Mouse (Mus musculus) neural tube, embryonic 11.5 days (tissue): ENCODE results near the gene Senp8. TPM values are rescaled to one million over a fixed set of nuclear protein-coding genes. Genes with fewer than 3 reads are reported as not detected.

ENCODE experiments used
- ATAC-seq: fragments of 200-750 bp; cut with Nextera tagmentation; 2 replicates; pipeline ENCODE4 v1.8.0; 2017; ENCODE audit warnings: moderate number of reproducible peaks, mild to moderate bottlenecking, moderate TSS enrichment, moderate library complexity; ENCODE audit not compliant: insufficient read depth, low FRiP score, low TSS enrichment
- DNase-seq: peaks from one replicate; pipeline ENCODE4 v3.0.0-alpha.2; 2015; ENCODE audit warnings: low spot score
- H3K27ac ChIP-seq: fragments of 300-500 bp; sonication (generic); 2 replicates; pipeline ENCODE4 v1.5.1; 2014; ENCODE audit warnings: low read depth, mild to moderate bottlenecking, low read length
- H3K27me3 ChIP-seq: fragments of 300-500 bp; sonication (generic); 2 replicates; pipeline ENCODE4 v1.6.1; 2014; ENCODE audit warnings: mild to moderate bottlenecking, low read length, mixed read lengths; ENCODE audit not compliant: control insufficient read depth, insufficient read depth
- H3K36me3 ChIP-seq: fragments of 300-500 bp; sonication (generic); 2 replicates; pipeline ENCODE4 v1.6.1; 2014; ENCODE audit warnings: mild to moderate bottlenecking, low read length, moderate library complexity, mixed read lengths; ENCODE audit not compliant: control insufficient read depth, insufficient read depth
- H3K4me1 ChIP-seq: fragments of 300-500 bp; sonication (generic); 2 replicates; pipeline ENCODE4 v1.6.1; 2014; ENCODE audit warnings: low read length, mixed read lengths; ENCODE audit not compliant: control insufficient read depth, insufficient read depth
- H3K4me2 ChIP-seq: fragments of 300-500 bp; sonication (generic); 2 replicates; pipeline ENCODE4 v1.6.1; 2014; ENCODE audit warnings: low read depth, mild to moderate bottlenecking, moderate library complexity
- H3K4me3 ChIP-seq: fragments of 300-500 bp; sonication (generic); 2 replicates; pipeline ENCODE4 v1.5.1; 2014; ENCODE audit warnings: low read depth, low read length
- H3K9ac ChIP-seq: fragments of 300-500 bp; sonication (generic); 2 replicates; pipeline ENCODE4 v1.6.1; 2014; ENCODE audit warnings: mild to moderate bottlenecking, low read length
- H3K9me3 ChIP-seq: fragments of 300-500 bp; sonication (generic); 2 replicates; pipeline ENCODE4 v1.6.1; 2016; ENCODE audit warnings: low read length; ENCODE audit not compliant: control insufficient read depth
- WGBS: fragments of 180-500 bp; shearing (Covaris S2); extraction: QIAGEN DNeasy Blood & Tissue Kit; methylation state at CpG from one replicate; pipeline ENCODE4 v1.1.7; 2014; 5-methylcytosine and 5-hydroxymethylcytosine counted together
- polyA plus RNA-seq: library from polyadenylated mRNA; unstranded; fragments of >200 nt; fragmentation: Nextera tagmentation; extraction: Ambion mirVana; gene quantifications from 2 replicates; pipeline ENCODE4 v1.2.1, GENCODE M21; 2014

Senp8 gene
- polyA plus RNA-seq, 1 experiment from 2014 or later = 22.0 TPM

DNA sequence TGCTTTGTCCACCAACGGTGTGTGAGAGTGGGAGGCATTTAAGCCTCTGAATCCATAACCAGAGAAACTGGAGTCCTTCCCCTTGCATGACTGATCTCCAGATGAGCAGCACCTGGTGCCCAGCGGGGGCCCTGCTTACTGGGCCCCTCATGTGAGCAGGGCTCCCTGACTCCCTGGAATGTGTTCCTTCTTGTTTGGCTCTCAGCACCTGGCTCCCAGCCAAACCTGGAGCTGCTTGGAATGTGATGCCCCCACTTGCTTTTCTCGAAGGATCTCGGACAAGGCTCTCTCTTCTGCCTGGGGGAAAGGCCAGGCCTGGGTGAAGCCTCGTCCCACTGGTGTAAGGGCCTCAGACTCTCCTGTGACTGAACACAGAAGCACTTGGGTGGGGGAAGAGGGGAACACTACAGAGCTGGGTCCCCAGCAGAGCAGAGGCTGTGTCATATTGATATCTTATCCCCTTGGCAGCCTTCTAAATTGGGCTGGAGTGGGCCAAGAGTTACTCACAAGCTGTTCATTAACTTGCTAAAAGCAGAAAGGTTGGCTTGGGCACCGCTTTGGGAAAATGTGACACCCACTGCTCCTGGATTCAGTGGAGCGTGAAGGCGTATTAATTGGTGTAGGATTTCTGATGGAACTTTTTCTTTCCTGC lies 26.6 kb downstream of the Senp8 start:
- Histone ChIP-seq H3K36me3 (no peaks in the 10 kb centered on the region), H3K27ac (no peak overlapping the region), H3K4me3 (no peak overlapping the region), H3K4me2 (no peak overlapping the region), H3K4me1 (no peaks in the 10 kb centered on the region), H3K9me3 (no peaks in the 10 kb centered on the region), H3K27me3 (no peaks in the 10 kb centered on the region), H3K9ac (no peak overlapping the region)
- DNase-seq (peak; percentile 25), ATAC-seq (no peak)
- WGBS = 67% methylated on average over 8 of the region's 8 CpGs

DNA sequence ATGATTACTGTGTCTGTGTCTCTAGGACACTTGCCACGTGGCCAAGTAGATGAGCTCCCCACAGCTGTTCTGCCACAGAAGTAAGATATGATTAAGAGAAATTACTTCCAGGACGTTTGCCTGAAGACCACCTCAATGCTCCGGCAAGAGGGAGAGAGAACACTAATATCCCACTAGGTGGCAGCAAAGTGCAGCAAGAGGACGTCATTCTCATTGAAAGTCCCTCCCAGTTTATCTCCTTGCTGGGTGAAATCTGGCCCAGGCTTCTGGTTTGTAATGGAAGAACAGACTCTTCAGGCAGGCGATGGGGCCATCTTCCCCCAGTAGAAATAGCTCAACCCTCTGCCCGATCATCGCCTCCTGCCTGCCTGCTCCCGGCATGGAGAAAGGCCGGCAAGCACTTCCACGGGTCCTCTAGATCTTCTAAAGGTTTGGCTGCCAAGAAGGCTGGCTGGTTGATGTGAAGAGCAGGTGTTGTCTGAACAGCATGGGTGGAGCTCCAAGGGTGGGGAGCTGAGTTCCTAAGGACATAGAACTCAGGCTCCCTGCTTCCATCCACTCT lies 27.3 kb downstream of the Senp8 start:
- Histone ChIP-seq H3K4me1 (no peaks in the 10 kb centered on the region), H3K27me3 (no peaks in the 10 kb centered on the region), H3K9me3 (no peaks in the 10 kb centered on the region), H3K27ac (no peak overlapping the region), H3K9ac (no peak overlapping the region), H3K4me3 (no peak overlapping the region), H3K36me3 (no peaks in the 10 kb centered on the region), H3K4me2 (no peak overlapping the region)
- ATAC-seq (no peak), DNase-seq (peak; percentile 78)
- WGBS = 16% methylated on average over 10 of the region's 10 CpGs

GRCm38 (mm10) chr9:59721144-59721543 lies 29.4 kb downstream of the Senp8 start:
- no peak for ATAC-seq
- H3K9me3 ChIP-seq = no peaks in the 10 kb centered on the region
- H3K27me3 ChIP-seq = no peaks in the 10 kb centered on the region
- no peaks in the 10 kb centered on the region for H3K36me3 ChIP-seq
- 83% methylated on average over 5 of the region's 5 CpGs for WGBS
- H3K27ac ChIP-seq = no peak overlapping the region
- H3K9ac ChIP-seq = no peak overlapping the region
- no peak for DNase-seq
- no peak overlapping the region for H3K4me2 ChIP-seq
- no peaks in the 10 kb centered on the region for H3K4me1 ChIP-seq
- no peak overlapping the region for H3K4me3 ChIP-seq

DNA sequence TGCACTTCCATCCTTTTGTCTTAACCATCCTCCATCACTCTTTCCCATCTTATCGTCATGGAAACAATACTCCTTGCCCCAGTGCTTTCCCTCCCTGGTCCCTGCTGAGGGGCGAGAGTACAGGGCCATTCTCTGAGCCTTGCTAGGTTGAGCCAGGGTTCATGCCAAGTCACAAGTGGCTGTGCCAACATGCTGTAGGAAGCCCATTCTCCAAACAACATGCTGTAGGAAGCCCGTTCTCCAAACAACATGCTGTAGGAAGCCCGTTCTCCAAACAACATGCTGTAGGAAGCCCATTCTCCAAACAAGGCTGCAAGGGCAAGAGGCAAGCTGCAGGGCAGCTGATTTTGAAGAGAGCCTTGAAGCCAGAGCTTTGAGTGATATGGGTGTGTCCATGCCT lies 32.3 kb downstream of the Senp8 start:
- ATAC-seq (no peak), DNase-seq (no peak)
- no peaks in the 10 kb centered on the region for H3K9me3 ChIP-seq
- 92% methylated on average over 4 of the region's 4 CpGs for WGBS
- no peaks in the 10 kb centered on the region for H3K4me1 ChIP-seq
- no peak overlapping the region for H3K4me3 ChIP-seq
- H3K36me3 ChIP-seq = no peaks in the 10 kb centered on the region
- no peak overlapping the region for H3K9ac ChIP-seq
- no peaks in the 10 kb centered on the region for H3K27me3 ChIP-seq
- no peak overlapping the region for H3K4me2 ChIP-seq
- H3K27ac ChIP-seq = no peak overlapping the region

- H3K9ac ChIP-seq = no peak overlapping the region
- H3K27me3 ChIP-seq = no peaks in the 10 kb centered on the region
- no peaks in the 10 kb centered on the region for H3K36me3 ChIP-seq
- DNase-seq = no peak
- no peak for ATAC-seq
- WGBS = 82% methylated on average over 7 of the region's 7 CpGs
- no peak overlapping the region for H3K27ac ChIP-seq
- H3K9me3 ChIP-seq = no peaks in the 10 kb centered on the region
- H3K4me3 ChIP-seq = no peak overlapping the region
- no peak overlapping the region for H3K4me2 ChIP-seq
- H3K4me1 ChIP-seq = no peaks in the 10 kb centered on the region
Measured at GRCm38 (mm10) chr9:59716275-59716898, 34.1 kb downstream of the Senp8 start.

DNA sequence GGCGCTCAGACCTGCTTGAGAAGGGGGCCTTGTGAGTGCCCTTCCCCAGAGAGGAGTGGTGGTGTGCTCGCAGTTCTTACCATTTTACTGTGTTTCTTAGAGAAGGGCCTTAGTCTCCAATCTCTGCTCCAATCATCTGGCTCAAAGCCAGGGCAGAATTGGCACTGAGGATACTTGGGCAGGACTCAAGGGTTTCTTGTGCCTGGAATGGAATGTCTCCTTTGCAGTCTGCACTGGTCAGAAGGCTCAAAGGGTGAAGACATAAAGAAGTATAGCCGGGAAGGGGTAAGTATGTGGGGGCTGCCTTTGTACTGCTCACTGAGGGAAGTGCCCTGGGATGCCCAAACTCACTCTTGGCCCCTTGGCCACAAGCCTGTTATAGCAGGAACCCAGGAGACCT lies 41.3 kb downstream of the Senp8 start:
- DNase-seq (no peak), ATAC-seq (no peak)
- Histone ChIP-seq H3K9ac (no peak overlapping the region), H3K4me3 (no peak overlapping the region), H3K27ac (no peak overlapping the region), H3K4me2 (no peak overlapping the region), H3K36me3 (no peaks in the 10 kb centered on the region), H3K4me1 (no peaks in the 10 kb centered on the region), H3K27me3 (no peaks in the 10 kb centered on the region), H3K9me3 (no peaks in the 10 kb centered on the region)
- 84% methylated on average over 3 of the region's 3 CpGs for WGBS

DNA sequence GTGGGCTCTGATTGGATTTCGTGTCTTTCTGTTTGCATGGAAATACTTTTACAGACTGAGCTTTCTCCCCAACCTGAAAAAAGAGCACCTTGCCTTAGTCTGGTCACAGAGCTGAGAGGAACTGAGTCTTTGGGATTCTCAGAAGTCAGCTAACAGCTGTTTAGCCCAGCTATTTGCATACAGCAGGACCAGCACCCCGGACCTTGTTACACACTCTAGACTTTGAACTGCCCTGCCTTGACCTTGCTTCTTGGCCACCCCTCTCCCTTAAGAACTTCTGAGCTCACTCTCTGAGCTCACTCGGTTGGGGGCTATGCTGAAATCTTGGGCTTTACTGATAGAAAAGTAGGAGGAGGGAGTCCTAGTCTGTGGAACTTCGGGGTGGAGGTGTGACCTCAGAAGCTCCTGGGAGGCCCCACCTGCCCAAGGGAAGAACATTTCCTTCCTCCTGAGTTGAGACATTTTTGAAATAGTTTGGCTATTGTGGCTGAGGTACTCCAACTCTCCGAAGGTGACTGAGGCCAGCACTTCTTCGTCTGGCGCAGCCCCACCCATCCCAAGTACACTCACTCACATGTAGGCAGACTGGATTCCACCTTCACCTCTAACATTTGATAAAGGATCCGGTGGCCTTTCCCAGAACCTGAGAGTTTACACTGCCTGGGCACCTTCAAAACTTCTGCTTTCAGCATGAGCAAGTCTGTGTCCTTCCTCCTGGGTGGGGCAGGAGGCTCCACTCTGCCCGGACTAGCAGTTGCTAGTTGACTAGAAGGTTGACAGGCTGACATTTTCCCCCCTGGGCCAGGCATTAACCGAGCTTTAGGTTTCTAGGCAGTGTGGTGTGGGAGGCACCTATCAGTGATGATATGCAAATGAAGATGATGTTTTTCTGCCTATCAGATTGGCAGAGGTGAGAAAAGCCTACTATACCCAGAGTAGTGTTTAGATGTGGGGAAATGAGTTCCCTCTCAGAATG lies 43.4 kb downstream of the Senp8 start:
- Histone ChIP-seq H3K9me3 (no peaks in the 10 kb centered on the region), H3K9ac (no peak overlapping the region), H3K4me3 (no peak overlapping the region), H3K36me3 (no peaks in the 10 kb centered on the region), H3K27me3 (no peaks in the 10 kb centered on the region), H3K27ac (no peak overlapping the region), H3K4me2 (no peak overlapping the region), H3K4me1 (no peaks in the 10 kb centered on the region)
- DNase-seq (no peak), ATAC-seq (no peak)
- WGBS = 68% methylated on average over 10 of the region's 10 CpGs

DNA sequence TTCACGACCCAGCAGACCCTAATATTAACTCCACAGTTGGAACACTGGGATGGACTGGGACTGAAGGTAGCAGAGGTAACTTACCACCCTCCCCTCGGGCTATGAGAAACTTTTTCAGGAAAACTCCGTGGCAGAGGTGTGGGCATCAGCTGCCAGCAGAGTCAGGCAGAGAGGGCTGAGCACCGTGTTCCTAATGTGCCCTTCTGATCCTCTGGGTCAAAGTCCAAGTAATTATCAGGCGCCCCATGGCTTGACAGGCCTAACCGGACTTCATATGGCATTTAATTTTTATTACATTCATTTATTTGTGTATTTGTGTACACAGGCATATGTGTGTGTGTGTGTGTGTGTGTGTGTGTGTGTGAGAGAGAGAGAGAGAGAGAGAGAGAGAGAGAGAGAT lies 47.4 kb downstream of the Senp8 start:
- Histone ChIP-seq H3K4me1 (no peaks in the 10 kb centered on the region), H3K9me3 (no peaks in the 10 kb centered on the region), H3K36me3 (no peaks in the 10 kb centered on the region), H3K9ac (no peak overlapping the region), H3K4me2 (no peak overlapping the region), H3K4me3 (no peak overlapping the region), H3K27me3 (no peaks in the 10 kb centered on the region), H3K27ac (no peak overlapping the region)
- no peak for DNase-seq
- WGBS = 70% methylated on average over 6 of the region's 6 CpGs
- ATAC-seq = no peak
